Mouse (Mus musculus) bone marrow, adult 2 months (tissue): ENCODE measurements around the gene Rnf43.

Experiments
- CTCF ChIP-seq: fragments of 200-500 bp; IDR thresholded peaks from 2 replicates; pipeline ENCODE4 v1.5.1; 2011; ENCODE audit warnings: low read length, control low read depth; ENCODE audit not compliant: control insufficient read depth, insufficient read depth
- POLR2A ChIP-seq: fragments of 200-500 bp; IDR thresholded peaks from 2 replicates; pipeline ENCODE4 v1.6.1; 2011; ENCODE audit warnings: low read depth, mild to moderate bottlenecking, control low read depth, low read length, borderline replicate concordance; ENCODE audit not compliant: control insufficient read depth

DNA sequence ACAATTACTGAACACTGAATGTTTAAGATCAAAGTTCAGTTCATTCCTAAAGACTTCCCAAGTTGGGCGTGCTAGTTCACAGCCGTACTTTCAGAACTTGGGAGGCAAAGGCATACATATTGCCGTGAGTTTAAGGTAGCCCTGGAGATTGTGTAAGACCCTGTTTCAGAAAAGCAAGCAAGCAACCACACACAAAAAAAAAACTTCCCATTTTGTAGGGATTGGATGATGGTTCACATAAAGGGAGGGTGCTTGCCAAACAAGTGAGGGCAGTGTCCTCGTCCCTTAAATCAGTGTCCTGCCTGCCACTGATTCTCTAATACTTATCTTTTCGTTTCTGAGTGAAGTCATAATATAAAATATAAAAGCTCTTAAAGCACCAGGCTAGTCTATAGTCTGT is 7.8 kb upstream of the Rnf43 start:
- TF ChIP-seq CTCF (no peak), POLR2A (no peak)
